Mouse (Mus musculus) skeletal muscle tissue, postnatal 0 days (tissue): ENCODE data around the gene Vps13c. TPM values are rescaled to one million over a fixed set of nuclear protein-coding genes. Genes with fewer than 3 reads are reported as not detected.

ENCODE experiments used
- polyA plus RNA-seq: library from polyadenylated mRNA; unstranded; fragments of >200 nt; fragmentation: Nextera tagmentation; extraction: Ambion mirVana; gene quantifications from 2 replicates; pipeline ENCODE4 v1.2.1, GENCODE M21; 2015

The Vps13c gene
- 3.3 and 4.1 TPM in 2 replicates for polyA plus RNA-seq

GRCm38 (mm10) chr9:67839981-67840859 lies at the start of gene Vps13c:
Gene Vps13c, plus strand, starts transcription at chr9:67840396.

GRCm38 (mm10) chr9:67832046-67832605 lies 8.1 kb upstream of the Vps13c start, which contains the start of gene C2cd4a:
Gene C2cd4a, minus strand, starts transcription at chr9:67832330.

Other genes starting within 250 kb of the Vps13c start
- gene C2cd4b, start 81.0 kb upstream of the Vps13c start, polyA plus RNA-seq: 0.54 and 0.79 TPM in 2 replicates
- 0.23 and 0.33 TPM in 2 replicates for gene C2cd4a, start 8.1 kb upstream of the Vps13c start, polyA plus RNA-seq